Mouse (Mus musculus): ENCODE measurements around the gene Rpl35.

DNA sequence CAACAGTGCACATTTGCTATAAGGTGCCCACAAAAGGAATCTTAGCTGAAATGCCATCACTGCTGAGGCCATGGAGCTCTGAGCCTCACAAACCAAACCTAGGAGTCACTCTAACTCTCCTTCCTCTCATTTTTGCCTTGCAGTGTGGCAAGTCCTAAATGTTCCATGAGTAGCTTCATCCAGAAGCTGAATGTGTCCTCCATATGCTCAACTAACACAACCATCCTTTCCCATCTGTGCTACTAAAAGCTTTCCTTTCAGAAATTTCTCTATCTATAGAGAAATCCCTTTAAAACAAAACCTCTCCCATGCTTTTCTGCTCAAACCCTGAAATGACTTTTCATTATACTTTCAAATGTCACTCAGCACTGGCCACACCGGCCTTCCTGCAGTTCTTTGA, 26.2 kb upstream of the Rpl35 start:
- TF ChIP-seq CTCF (IDR thresholded peaks at IDR 0.05): no peak
- TF ChIP-seq POLR2A (IDR thresholded peaks at IDR 0.05; ENCODE audit: insufficient read depth, low read depth, low read length): no peak
